Mouse (Mus musculus) midbrain, embryonic 10.5 days (tissue): ENCODE data around the gene Shf. TPM values are rescaled to one million over a fixed set of nuclear protein-coding genes. Genes with fewer than 3 reads are reported as not detected.
A peak's percentile ranks its signal among the peaks of the same experiment; 100 is the strongest.

Source experiments
- DNase-seq: peaks from one replicate; pipeline ENCODE4 v3.0.0-alpha.2; 2017; ENCODE audit warnings: low spot score
- H3K27ac ChIP-seq: fragments of 300-500 bp; sonication (generic); replicated peaks from 2 replicates; pipeline ENCODE4 v1.5.1; 2016; ENCODE audit warnings: mild to moderate bottlenecking
- H3K27me3 ChIP-seq: fragments of 300-500 bp; sonication (generic); 2 replicates; pipeline ENCODE4 v1.6.1; 2016; ENCODE audit warnings: low read depth, mild to moderate bottlenecking; ENCODE audit not compliant: poor library complexity, severe bottlenecking
- H3K36me3 ChIP-seq: fragments of 300-500 bp; sonication (generic); 2 replicates; pipeline ENCODE4 v1.6.1; 2016; ENCODE audit warnings: mild to moderate bottlenecking, moderate library complexity
- H3K4me1 ChIP-seq: fragments of 300-500 bp; sonication (generic); 2 replicates; pipeline ENCODE4 v1.6.1; 2016
- H3K4me3 ChIP-seq: fragments of 300-500 bp; sonication (generic); 2 replicates; pipeline ENCODE4 v1.5.1; 2016; ENCODE audit warnings: mild to moderate bottlenecking, moderate library complexity
- H3K9me3 ChIP-seq: fragments of 300-500 bp; sonication (generic); replicated peaks from 2 replicates; pipeline ENCODE4 v1.6.1; 2016; ENCODE audit warnings: mild to moderate bottlenecking
- WGBS: fragments of 180-500 bp; shearing (Covaris S2); methylation state at CpG from one replicate; pipeline ENCODE4 v1.1.7; 2016; 5-methylcytosine and 5-hydroxymethylcytosine counted together
- polyA plus RNA-seq: library from polyadenylated mRNA; unstranded; fragments of >200 nt; fragmentation: Nextera tagmentation; extraction: Ambion mirVana; gene quantifications from 2 replicates; pipeline ENCODE4 v1.2.1, GENCODE M21; 2016

The Shf gene
- polyA plus RNA-seq, 1 experiment from 2014 or later, result 7.9 TPM

DNA sequence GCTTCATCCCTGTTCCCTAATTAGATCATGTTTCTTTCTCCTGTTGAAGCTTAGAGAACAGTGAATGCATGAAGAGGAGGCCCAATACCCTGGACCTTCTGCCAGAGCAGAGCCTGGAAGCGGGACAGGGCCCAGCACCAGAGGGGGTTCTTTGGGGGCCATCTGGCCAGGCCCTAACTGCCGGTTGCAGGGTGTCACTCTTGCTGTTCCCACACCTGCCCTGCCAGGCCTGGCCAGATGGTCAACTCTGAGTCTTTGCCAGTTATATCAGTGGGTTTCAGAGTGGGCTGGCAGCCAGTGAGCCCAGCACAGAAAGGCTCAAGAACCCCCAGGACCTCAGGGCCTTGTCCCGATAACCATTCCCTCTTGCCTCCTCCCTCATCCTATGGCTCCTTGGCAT, 2.9 kb downstream of the Shf start:
- WGBS, result 87% methylated on average over 3 of the region's 3 CpGs
- Histone ChIP-seq H3K4me1 (peaks cover 48% of the 10 kb centered on the region), H3K4me3 (peak overlapping the region; percentile 94), H3K36me3 (peaks cover 45% of the 10 kb centered on the region), H3K9me3 (no peaks in the 10 kb centered on the region), H3K27ac (peak overlapping the region; percentile 63), H3K27me3 (peaks cover 18% of the 10 kb centered on the region)
- no peak for DNase-seq

DNA sequence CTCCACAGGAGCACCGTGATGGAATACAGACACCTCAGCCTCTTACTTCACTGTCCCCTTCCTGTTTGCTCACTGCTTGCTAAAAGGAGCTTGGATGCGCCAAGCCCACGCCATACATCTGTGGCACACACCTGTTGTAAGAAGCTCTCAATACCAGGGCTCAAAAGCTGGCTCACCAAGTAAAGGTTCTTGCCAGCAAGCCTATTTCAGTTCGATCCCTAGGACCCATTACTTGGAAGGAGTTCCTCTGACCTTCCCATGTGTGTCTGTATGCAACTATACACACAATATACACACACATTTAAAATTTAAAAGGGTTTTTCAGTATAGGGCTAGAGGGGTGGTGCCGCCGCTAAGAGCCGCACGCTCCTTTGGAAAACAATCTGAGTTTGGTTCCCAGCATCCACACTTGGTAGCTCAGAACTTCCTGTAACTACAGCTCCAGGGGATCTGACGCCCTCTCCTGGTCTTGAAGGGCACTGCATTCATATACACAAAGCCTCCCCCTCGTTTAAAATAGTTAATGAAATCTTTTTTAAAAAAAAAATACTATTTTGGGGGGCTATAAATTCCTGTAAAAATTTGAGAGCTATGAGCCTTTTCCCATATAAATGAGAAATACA, 3.6 kb downstream of the Shf start:
- peaks cover 46% of the 10 kb centered on the region for H3K4me1 ChIP-seq
- no peak overlapping the region for H3K27ac ChIP-seq
- DNase-seq, result no peak
- H3K27me3 ChIP-seq, result peaks cover 11% of the 10 kb centered on the region
- 85% methylated on average over 10 of the region's 10 CpGs for WGBS
- H3K9me3 ChIP-seq, result no peaks in the 10 kb centered on the region
- no peak overlapping the region for H3K4me3 ChIP-seq
- peaks cover 51% of the 10 kb centered on the region for H3K36me3 ChIP-seq

DNA sequence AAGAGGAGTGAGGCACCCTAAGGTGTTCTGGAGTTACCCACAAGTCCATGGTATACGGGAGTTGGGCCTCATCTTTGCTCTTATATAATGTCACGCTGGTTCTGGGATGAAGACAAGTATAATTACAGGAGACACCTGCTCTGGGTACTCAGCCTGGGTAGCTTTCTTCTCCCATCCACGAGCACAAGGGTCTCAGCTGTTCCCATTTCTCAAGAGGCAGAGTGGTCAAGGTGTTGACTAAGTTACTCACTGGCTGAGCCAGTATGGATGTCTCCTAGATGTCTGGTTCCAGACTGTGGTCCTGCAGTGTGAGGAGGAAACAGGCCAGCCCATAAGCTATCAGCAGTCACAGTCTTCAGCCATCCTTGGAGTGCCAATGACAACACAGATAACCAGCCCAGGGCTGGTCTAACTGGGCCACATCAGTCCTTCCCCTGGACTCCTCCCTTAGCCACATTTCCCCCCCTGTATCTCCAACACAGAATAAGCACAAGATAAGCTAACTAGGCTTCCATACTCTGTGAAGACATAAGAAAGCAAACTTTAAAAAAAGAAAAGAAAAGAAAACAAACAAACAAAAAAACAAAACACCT, 4.5 kb downstream of the Shf start:
- H3K27ac ChIP-seq, result no peak overlapping the region
- H3K9me3 ChIP-seq, result no peaks in the 10 kb centered on the region
- H3K27me3 ChIP-seq, result 0 out of 2 replicates have a peak, but pooled peaks cover 2% of the 10 kb centered on the region
- H3K36me3 ChIP-seq, result peaks cover 60% of the 10 kb centered on the region
- 95% methylated on average over 3 of the region's 3 CpGs for WGBS
- no peak overlapping the region for H3K4me3 ChIP-seq
- H3K4me1 ChIP-seq, result peaks cover 36% of the 10 kb centered on the region
- DNase-seq, result no peak

DNA sequence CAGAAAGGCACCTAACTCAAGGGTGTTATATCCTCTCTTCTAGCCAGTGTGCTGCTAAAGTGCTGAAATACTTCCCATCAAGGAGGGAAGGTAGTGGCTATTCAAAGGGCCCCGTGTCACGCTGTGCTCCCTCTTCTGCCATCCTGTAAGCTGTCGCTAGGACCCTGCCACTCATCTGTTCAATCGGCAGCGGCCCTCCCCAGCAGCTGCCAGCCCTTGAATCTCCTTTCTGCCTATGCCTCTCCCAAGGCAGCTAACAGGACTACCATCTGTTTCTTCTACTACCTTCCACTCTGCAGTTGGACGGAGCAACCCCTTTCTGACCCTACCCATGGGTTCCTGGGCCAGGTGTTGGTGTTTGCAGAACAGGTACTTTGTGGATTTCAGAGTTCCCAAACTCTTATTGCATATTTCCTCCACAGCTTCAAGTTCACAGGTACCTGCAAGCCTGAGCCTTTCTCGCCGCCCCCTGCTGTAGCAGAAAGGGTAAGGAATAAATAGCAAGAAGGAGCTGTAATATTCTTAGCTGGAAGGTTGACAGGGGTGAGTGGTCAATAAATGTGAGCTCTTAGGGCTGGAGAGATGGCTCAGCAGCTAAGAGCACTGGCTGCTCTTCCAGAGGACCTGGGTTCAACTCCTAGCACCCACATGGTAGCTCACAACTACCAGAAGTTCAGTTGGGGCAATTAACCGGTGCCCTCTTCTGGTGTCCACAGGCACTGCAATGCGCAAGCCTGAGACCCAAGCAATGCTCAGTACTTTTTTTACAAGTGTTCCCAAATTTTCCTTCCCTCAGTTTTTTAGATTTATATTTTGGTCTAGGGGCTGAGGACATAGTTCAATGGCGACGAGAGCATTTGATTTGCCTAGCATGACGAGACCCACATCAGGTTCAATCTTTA, 6.1 kb downstream of the Shf start:
- no peak for DNase-seq
- H3K36me3 ChIP-seq, result peaks cover 74% of the 10 kb centered on the region
- WGBS, result 86% methylated on average over 13 of the region's 13 CpGs

DNA sequence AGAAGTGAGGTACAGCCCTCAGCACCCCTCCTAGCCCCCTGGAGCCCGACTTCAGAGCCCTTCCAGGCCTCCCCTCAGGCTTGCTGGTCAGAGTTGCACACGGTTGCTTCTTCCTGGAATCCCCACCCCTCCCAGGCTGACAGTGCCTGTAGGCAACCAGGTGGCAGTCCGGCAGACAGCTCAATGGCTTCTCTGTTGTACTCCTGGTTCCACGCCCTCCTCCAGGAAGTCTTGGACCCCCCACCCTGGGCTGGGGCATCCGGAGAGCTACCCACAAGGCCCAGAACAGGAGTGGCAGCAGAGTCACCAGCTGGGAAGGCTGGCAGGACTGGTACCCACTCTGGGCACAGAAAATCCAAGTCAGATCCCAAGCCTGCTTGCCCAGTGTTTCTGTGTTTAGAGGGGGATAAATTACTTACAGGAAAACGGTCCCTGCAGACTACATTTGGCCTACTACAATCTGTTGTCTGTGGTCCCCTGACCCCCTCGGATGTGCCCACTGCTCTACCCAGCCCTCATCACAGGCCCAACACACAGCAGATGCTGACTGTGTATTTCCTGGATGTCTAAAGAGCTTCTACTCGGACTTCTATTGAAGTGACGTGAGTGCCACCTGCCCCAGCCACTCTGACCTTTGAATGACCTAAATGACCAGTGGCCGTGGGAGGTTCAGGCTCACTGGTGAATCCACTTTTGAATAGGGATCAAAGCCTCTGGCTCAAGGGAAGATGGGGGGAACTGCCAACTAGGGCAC, 6.9 kb downstream of the Shf start:
- WGBS, result 70% methylated on average over 10 of the region's 10 CpGs
- peaks cover 21% of the 10 kb centered on the region for H3K4me1 ChIP-seq
- H3K27me3 ChIP-seq, result no peaks in the 10 kb centered on the region
- H3K4me3 ChIP-seq, result no peak overlapping the region
- H3K36me3 ChIP-seq, result peaks cover 83% of the 10 kb centered on the region
- no peak overlapping the region; the same call in 1 of the 2 replicates for H3K27ac ChIP-seq
- no peaks in the 10 kb centered on the region for H3K9me3 ChIP-seq
- DNase-seq, result no peak

More for the DNA sequence above, 6.1 kb downstream of the Shf start:
- Histone ChIP-seq H3K4me1 (peaks cover 29% of the 10 kb centered on the region), H3K27me3 (no peaks in the 10 kb centered on the region), H3K4me3 (no peak overlapping the region), H3K27ac (no peak overlapping the region), H3K9me3 (no peaks in the 10 kb centered on the region)

DNA sequence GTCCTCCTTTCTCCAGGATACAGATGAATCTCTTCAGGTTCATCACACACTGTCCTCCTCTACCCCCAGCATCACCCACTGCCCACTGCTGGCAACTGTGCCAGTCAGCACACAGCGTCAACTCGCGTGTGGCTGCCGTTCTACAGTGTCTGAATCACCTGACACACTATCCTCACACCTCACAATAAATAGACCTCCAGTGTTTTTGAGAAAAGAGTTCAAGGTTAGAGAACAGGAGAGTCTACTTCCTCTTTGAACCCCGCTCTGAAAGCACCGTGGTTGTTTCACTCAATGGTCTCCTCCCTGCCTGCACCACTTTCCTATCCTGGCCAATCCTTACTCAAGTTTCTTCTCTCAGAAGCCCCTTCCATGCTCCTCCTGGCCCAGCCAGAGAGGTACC, 7.8 kb downstream of the Shf start:
- peaks cover 89% of the 10 kb centered on the region for H3K36me3 ChIP-seq
- WGBS, result 94% methylated on average over 6 of the region's 6 CpGs
- no peaks in the 10 kb centered on the region for H3K27me3 ChIP-seq

DNA sequence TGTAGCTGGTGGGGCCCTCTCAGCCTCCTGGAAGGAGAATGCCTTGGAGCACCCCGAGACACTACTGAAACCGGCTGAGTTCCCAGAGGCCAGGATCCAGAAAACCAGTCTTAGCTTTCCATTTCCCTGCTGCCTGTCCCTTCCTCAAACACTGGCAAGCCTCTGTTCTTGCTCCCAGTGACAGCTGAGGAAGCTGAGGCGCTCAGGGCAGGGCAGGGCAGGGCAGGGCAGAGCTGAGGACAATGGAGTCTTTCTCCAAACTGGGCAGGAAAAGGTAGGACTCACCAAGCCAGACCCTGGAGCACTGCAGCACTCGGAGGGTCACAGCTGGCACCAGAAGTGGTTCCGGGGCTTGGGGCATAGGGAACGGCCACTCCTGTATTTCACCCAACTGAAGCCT, 8.7 kb downstream of the Shf start:
- H3K36me3 ChIP-seq, result peaks cover 89% of the 10 kb centered on the region
- H3K4me3 ChIP-seq, result no peak overlapping the region
- DNase-seq, result no peak
- H3K27ac ChIP-seq, result no peak overlapping the region
- H3K9me3 ChIP-seq, result no peaks in the 10 kb centered on the region
- WGBS, result 89% methylated on average over 6 of the region's 6 CpGs
- H3K4me1 ChIP-seq, result peaks cover 6% of the 10 kb centered on the region; the same call in 1 of the 2 replicates
- no peaks in the 10 kb centered on the region for H3K27me3 ChIP-seq

More for the DNA sequence above, 7.8 kb downstream of the Shf start:
- H3K9me3 ChIP-seq, result no peaks in the 10 kb centered on the region
- no peak for DNase-seq
- H3K4me1 ChIP-seq, result peaks cover 12% of the 10 kb centered on the region
- no peak overlapping the region for H3K4me3 ChIP-seq
- H3K27ac ChIP-seq, result no peak overlapping the region

DNA sequence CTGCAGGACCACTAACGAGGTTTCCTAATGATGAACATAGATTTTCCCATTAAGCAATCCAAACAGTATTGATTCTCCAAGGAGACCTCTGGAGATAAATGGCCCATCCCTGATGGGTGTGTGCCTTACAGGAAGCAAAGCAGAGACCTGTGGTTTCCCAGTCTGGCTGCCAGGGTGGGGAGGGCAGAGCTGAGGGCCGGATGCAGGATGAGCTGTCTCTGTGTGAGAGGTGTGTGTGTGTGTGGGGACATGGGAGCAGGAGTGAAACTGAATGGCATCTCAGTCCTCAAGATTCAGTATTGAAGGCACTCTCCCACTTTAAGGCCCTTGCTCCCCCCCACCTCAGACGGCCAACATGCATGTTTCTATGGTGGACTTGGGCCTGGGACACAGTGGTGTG, 12.8 kb downstream of the Shf start:
- peaks cover 94% of the 10 kb centered on the region for H3K36me3 ChIP-seq
- no peak for DNase-seq
- H3K9me3 ChIP-seq, result no peaks in the 10 kb centered on the region
- WGBS, result 81% methylated on average over 3 of the region's 3 CpGs
- H3K4me3 ChIP-seq, result no peak overlapping the region
- H3K27me3 ChIP-seq, result no peaks in the 10 kb centered on the region
- peaks cover 34% of the 10 kb centered on the region for H3K4me1 ChIP-seq
- H3K27ac ChIP-seq, result no peak overlapping the region

DNA sequence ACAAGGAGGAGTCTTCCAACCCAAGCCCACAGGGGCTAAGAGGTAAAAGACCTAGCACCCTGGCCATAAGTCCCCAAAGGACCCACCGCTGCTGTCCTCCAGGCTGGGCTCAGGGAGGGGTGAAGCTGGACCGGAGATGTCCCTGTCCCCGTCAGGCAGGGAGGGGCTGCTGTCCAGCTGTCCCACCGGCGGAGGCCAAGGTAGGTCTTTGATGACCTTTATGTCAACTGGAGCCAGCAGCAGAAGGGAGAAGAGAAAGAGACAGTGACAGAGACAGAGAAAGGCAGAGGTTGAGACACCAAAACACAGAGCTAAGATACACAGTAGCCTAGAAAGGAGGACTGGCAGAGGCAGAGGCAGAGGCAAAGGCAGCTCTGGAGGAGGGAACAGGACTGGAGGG, 13.6 kb downstream of the Shf start:
- Histone ChIP-seq H3K4me3 (no peak overlapping the region), H3K27me3 (no peaks in the 10 kb centered on the region), H3K9me3 (no peaks in the 10 kb centered on the region), H3K36me3 (peaks cover 93% of the 10 kb centered on the region), H3K27ac (no peak overlapping the region), H3K4me1 (peaks cover 36% of the 10 kb centered on the region)
- no peak for DNase-seq
- 93% methylated on average over 5 of the region's 5 CpGs for WGBS

DNA sequence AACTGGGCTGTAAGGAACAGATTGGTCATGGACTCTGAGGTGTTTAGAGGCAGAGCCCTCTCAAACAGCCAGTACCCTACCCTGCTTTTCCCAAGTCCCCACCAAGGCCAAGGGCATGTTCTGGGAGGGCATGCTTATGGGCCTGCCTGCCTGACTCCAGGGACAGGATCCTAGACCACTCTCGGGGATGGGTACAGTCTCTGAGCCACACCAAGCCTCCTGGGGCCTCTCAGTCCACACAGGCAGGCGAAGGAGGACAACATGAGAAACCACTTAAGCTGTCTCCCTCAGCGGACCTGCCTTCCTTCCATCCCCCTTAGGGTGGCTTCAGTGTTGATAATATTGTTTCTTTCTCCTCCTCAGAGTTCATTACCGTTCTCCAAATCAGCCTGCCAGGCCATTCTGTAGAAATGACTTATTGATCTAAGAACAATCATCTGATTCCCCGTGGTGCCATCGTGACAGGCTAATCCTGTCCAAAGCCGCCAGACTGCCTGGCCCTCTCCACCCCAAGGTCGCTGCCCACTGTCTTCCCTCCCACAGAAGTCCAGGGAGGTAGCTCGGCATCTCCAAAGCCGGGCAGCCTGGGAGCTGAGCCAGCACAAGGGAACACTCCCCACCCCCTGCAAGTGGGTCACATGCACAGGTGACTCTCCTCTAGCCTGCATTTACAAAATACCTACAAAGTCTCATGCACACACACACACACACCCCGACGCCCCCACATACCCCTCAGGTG, 14.6 kb downstream of the Shf start:
- H3K27ac ChIP-seq, result peak overlapping the region; percentile 34; the same call in 1 of the 2 replicates
- H3K4me1 ChIP-seq, result peaks cover 46% of the 10 kb centered on the region
- DNase-seq, result no peak

DNA sequence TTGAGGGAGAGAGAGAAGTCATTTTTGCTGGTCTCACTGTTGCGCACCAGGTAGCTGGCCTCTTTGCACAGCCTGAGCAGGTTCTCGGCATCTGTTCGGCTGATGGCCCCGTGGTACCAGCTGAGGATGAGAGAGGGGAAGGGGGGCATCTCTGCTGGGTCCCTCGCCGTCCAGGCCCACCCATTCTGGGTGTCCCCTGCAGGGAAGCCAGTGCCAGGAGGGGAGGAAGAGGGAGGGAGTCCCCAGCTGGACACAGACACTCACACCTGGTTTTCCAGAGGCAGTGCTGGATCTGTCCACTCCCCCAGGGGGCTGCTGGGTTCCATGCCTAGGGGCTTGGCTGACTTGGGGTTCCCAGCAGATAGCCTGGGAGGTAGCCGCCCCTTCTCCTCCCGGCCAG, 15.2 kb downstream of the Shf start:
- Histone ChIP-seq H3K36me3 (peaks cover 77% of the 10 kb centered on the region), H3K4me3 (no peak overlapping the region), H3K27me3 (no peaks in the 10 kb centered on the region), H3K4me1 (peaks cover 51% of the 10 kb centered on the region), H3K9me3 (no peaks in the 10 kb centered on the region), H3K27ac (no peak overlapping the region; the same call in 1 of the 2 replicates)
- DNase-seq, result no peak
- WGBS, result 80% methylated on average over 8 of the region's 8 CpGs

More for the DNA sequence above, 14.6 kb downstream of the Shf start:
- WGBS, result 63% methylated on average over 12 of the region's 12 CpGs
- Histone ChIP-seq H3K9me3 (no peaks in the 10 kb centered on the region), H3K4me3 (no peak overlapping the region), H3K36me3 (peaks cover 83% of the 10 kb centered on the region), H3K27me3 (no peaks in the 10 kb centered on the region)

DNA sequence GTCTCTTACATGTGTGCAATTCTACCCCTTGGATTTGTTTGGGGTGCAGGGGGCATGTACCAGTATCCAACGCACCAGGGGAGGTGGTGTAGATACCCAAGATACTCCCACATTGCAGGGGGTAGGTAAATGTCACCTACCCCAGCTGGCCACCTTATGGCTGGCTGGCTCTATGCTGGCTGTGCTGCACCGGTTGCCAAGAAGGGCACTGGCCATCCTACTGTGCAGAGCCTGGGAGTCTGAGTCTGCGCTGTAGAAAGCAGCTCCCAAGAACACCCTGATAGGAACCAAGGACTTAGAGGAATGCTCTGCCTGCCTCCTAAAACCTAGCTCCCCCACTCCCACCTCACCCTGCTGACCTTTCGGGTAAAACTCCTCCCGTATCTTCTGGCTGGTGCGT, 16.0 kb downstream of the Shf start:
- WGBS, result 80% methylated on average over 6 of the region's 6 CpGs
- Histone ChIP-seq H3K27ac (no peak overlapping the region), H3K36me3 (peaks cover 71% of the 10 kb centered on the region), H3K4me1 (peaks cover 57% of the 10 kb centered on the region), H3K4me3 (no peak overlapping the region), H3K9me3 (no peaks in the 10 kb centered on the region), H3K27me3 (no peaks in the 10 kb centered on the region)
- DNase-seq, result no peak
